Mouse (Mus musculus) bone marrow macrophage, adult 2 months (primary cell): ENCODE results near the gene Gm10643.

Source experiments
- CTCF ChIP-seq: IDR thresholded peaks from 2 replicates; pipeline ENCODE4 v1.5.1; 2012; ENCODE audit warnings: low read depth, mild to moderate bottlenecking, low read length, moderate library complexity
- POLR2A ChIP-seq: IDR thresholded peaks from 2 replicates; pipeline ENCODE4 v1.6.1; 2012; ENCODE audit warnings: mild to moderate bottlenecking, low read depth, low read length, borderline replicate concordance

- TF ChIP-seq POLR2A (no peak), CTCF (no peak)
Measured at GRCm38 (mm10) chr8:84083829-84084241, 18.9 kb upstream of the Gm10643 start.
